Mouse (Mus musculus): ENCODE data around the gene Oaz2.

DNA sequence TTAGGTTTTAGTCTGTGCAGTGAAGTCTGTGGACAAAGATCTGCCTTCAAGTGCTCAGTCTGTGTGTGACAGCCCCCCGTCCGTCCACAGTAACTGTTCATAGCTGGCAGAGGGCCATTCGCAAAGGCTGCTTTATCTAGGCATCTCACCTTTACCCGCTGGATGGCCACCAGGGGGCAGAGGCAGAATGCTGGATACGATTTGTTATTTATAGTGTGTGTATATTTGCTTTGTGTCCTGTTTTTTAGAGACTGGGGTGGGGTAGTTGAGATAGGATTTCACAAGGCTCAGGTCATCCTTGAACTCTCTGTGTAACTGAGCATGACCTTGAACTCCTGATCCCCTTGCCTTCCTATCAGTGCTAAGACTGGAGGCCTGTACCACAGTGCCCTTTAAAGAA, 1.8 kb upstream of the Oaz2 start:
- peak; percentile 84 for TF ChIP-seq CTCF (conservative IDR thresholded peaks at IDR 0.05; ENCODE audit: low read length)
- TF ChIP-seq POU5F1 (IDR thresholded peaks at IDR 0.05; ENCODE audit: borderline replicate concordance, low read length) = no peak

All from E14TG2a.4 (cell line).